7 mouse cellular contexts compared by ENCODE assay signal in genomic region chr12:70752266-70752910, GRCm38 (mm10).
DNase-seq lines count a peak whose midpoint lies in the region; ATAC-seq lines count a peak whose summit lies in the region.

No protein-coding gene starts in this region.

- no peaks in the 10 kb centered on the region for H3K4me1 ChIP-seq in neural tube, embryonic 11.5 days (ENCODE audit: control insufficient read depth, insufficient read depth, low read length)

- no peak for ATAC-seq in neural tube, embryonic 11.5 days (ENCODE audit: insufficient read depth, low FRiP score, low TSS enrichment)
- no peak for ATAC-seq in CD4-positive, CD25-positive, alpha-beta regulatory T cell, adult 4 months
- no peak for ATAC-seq in erythroid progenitor cell, adult 5-6 weeks (replicated peaks; ENCODE audit: low FRiP score, poor library complexity, severe bottlenecking)

- no peaks in the 10 kb centered on the region for H3K27me3 ChIP-seq in neural tube, embryonic 11.5 days (ENCODE audit: control insufficient read depth, insufficient read depth, low read length)

- H3K9ac ChIP-seq in neural tube, embryonic 11.5 days (ENCODE audit: low read length) = peak overlapping the region; percentile 37; the same call in 1 of the 2 replicates

- WGBS in neural tube, embryonic 11.5 days = 27% methylated on average over 11 of the region's 11 CpGs

- peak; percentile 47 for DNase-seq in testis, postnatal 10 days (ENCODE audit: low spot score)
- no peak for DNase-seq in testis, postnatal 14 days (ENCODE audit: low spot score)
- DNase-seq in forelimb bud, embryonic 11.5 days (ENCODE audit: low read depth, low spot score) = peak; percentile 85
- DNase-seq in kidney, postnatal 4 days = peak; percentile 44 to 58
- peak; percentile 72 for DNase-seq in neural tube, embryonic 11.5 days (ENCODE audit: low spot score)

- H3K4me3 ChIP-seq in neural tube, embryonic 11.5 days (ENCODE audit: low read depth, low read length) = no peak overlapping the region

- no peaks in the 10 kb centered on the region for H3K36me3 ChIP-seq in neural tube, embryonic 11.5 days (ENCODE audit: control insufficient read depth, insufficient read depth, low read length)

- H3K4me2 ChIP-seq in neural tube, embryonic 11.5 days (ENCODE audit: low read depth) = no peak overlapping the region

- no peaks in the 10 kb centered on the region for H3K9me3 ChIP-seq in neural tube, embryonic 11.5 days (ENCODE audit: control insufficient read depth, low read length)

- H3K27ac ChIP-seq in neural tube, embryonic 11.5 days (ENCODE audit: low read depth, low read length) = peak overlapping the region; percentile 61; the same call in 1 of the 2 replicates
